Mouse (Mus musculus): ENCODE measurements around the gene Gtf3a. TPM values are rescaled to one million over a fixed set of nuclear protein-coding genes. Genes with fewer than 3 reads are reported as not detected.
"Not testable (repeated sequence)": the region's sequence is repeated elsewhere in the genome, so short reads cannot be mapped to it uniquely, and the experiment has no call there.

Gene Gtf3a
- 10 to 100 TPM; 26.4 to 27.9 TPM for total RNA-seq (2021)
- long read RNA-seq, experiment 1, transcript Gtf3a-204 (9 exons, 1,298 nt), result major isoform, 44 of 48 reads
- long read RNA-seq, experiment 1, partial matches to known transcripts, result 1 of 48 reads
- long read RNA-seq, experiment 1, other reads (novel, unspliced or antisense), result 3 of 48 reads
- long read RNA-seq, experiment 2, transcript Gtf3a-204 (9 exons, 1,298 nt), result major isoform, 31 of 37 reads
- long read RNA-seq, experiment 2, partial matches to known transcripts, result 0 of 37 reads
- long read RNA-seq, experiment 2, other reads (novel, unspliced or antisense), result 4 of 37 reads

DNA sequence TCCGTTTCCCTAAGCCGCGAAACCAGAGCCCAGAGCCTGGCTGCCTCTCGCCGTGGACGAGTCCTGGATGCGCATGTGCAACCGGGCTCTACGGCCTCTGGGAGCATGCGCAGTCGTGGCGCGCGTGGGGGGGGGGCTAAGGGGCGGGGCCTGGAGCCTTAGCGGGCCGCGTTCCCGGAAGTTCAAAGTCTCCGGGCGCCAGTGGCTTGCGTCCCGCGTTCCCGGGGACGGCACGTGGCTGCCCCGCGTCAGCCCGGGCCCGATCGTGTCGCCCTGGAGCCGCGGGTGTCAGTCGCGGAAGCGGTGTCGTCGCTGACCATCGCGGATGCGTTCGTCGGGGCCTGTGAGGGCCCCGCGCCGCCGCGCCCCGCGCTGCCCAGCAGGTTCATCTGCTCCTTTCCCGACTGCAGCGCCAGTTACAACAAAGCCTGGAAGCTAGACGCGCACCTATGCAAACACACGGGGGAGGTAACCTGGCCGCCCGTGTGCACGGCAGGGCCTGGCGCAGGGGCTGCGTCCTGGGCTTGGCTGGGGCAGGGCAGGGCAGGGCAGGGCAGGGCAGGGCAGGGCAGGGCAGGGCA, at the start of gene Gtf3a:
Gene Gtf3a, plus strand, starts transcription at position 150 of the 581 bp plus-strand sequence.
- peak; percentile 74 for DNase-seq (ENCODE audit: low spot score)

DNA sequence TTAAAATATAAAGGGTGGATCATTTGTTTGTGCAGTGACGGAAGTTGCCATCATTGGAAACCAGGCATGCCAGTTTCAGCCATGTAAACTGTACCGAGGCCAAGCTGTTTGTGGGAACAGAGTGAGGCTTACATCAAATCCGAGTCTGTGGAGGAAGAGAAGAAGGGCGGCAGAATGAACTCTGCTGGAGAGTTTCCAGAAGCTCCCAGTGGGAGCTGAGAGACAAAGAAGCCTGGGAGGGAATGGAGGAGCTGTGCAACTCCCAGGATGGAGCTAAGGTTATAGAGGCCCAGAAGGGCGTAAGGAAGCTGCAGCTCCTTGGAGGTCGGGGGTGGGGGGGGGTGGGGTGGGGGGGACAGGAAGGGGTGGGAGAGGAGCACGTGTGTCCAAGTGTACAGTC, 48.1 kb upstream of the Gtf3a start:
- peak; percentile 12 for DNase-seq (ENCODE audit: low spot score)

DNA sequence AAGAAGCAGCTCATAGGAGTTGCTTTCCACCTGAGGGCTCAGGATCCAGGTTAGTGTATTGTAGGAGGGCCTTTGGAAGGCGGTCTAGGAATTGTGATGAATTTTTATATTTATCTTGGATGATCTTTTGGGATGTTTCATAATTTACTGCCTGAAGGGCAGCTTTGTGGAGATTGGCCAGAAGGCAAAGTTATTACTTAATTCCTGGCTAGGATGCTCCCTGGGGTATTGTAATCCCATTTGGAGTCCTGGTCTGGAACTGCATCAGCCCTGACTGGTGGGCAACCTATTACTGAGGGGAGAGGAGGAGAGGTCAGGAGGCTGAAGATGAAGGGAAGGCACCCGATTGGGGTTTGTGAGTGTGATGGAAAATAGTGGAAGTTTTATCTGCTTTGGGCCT, 47.0 kb upstream of the Gtf3a start:
- no peak for DNase-seq (ENCODE audit: low spot score)

DNA sequence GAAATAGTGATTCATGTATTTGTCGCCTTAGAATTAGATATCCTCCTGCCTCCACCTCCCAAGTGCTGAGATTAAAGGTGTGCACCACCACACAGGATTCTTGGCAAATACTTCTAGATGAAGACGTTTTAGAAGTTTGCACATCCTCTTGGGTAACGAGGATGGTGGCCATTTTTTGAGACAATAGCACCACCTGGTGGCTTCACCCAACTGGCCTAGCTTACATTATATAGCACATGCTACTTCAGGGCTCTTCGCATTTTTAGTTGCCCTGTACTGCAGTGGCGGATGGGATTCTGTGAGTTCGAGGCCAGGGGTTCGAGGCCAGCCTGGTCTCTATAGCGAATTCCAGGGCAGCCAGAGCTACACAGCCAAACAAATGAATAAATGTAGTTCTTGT, 44.1 kb upstream of the Gtf3a start:
- DNase-seq (ENCODE audit: low spot score), result peak; percentile 63

DNA sequence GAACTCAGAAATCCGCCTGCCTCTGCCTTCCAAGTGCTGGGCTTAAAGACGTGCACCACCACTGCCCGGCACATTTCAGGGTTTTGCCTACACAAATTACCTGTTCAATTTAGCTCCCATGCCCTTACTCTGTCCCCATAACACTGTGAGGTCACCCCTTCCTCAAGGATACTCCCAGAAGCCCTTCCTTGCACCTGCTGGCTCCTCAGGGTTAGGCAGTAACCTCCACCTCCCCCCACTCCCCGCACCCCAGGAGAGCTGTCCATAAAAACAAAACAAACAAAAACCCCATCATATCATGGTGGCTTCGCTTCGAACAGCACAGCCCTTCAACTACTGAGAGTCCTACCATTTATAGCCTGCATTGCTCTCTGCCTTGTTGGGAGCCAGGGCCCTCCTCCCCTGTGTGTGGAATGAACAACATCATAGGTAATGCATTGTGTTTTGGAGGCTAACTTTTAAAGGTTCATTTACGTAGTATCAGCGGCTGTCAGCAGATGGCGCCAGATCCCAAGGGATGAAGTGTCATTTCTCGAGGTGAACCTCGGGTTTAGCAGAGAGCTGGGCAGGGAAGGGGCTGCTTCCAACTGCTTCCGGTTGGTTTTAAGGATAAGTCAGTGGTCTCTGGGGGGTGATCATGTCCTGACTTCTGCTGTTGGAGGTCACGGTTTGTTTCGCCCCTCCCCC, 42.8 kb upstream of the Gtf3a start:
- peak; percentile 59 for DNase-seq (ENCODE audit: low spot score)

DNA sequence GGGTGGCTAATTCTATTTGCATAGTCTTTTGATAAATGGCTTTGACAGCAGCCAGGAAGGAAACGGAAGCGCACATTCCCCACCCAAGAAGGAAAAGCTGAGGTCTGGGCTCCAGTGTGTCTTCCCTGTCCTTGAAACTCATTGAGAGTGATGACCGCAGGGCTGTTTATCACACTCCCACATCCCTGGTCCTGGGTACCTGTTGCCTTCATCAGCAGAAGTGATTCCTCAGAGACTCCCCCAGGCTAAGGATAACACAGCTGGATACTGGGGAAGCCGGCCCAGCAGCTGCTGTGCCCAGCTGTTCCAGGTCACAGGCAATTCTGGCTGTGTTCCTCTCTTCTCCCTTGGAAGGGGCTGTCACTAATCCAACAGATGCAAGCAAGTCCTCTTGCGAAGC, 40.9 kb upstream of the Gtf3a start:
- DNase-seq (ENCODE audit: low spot score), result no peak

DNA sequence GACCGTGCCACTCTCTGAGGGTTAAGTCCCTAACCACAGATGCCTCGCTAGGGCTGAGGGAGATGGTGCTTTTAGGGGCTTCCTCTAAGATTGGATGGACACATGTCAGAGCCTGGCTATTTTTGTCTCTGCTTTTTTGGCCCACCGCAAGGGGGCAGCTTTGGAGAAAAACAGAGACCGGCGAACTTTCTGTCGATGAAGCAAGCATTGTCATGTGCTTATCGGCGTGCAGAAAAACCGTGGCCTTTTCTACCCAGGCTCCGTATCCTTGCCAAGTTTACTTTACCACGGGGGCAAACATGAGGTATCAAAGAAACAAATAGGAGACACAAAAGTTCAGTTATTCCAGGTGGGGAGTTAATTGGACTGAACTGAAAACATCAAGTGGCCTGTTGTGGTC, 39.8 kb upstream of the Gtf3a start:
- no peak for DNase-seq (ENCODE audit: low spot score)

DNA sequence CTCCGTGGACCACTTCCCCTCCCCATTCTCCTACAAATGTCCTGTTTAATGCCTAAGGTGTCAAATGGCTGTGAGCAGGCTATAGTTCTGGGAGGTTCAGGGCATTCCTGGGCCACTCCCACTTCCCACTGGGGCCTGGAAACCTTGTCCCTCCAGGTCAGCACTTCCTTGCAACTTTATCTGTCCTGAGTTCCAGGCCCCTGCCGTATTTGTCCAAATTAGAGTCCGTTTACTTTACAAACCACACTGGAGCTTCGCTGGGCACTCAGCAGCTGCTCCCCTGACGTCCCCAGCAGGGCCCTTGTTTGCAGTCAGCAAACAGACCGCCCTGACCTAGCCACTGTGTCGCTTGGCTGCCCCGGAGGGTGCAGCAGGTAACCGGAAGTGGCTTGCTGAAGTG, 36.3 kb upstream of the Gtf3a start:
- no peak for DNase-seq (ENCODE audit: low spot score)

DNA sequence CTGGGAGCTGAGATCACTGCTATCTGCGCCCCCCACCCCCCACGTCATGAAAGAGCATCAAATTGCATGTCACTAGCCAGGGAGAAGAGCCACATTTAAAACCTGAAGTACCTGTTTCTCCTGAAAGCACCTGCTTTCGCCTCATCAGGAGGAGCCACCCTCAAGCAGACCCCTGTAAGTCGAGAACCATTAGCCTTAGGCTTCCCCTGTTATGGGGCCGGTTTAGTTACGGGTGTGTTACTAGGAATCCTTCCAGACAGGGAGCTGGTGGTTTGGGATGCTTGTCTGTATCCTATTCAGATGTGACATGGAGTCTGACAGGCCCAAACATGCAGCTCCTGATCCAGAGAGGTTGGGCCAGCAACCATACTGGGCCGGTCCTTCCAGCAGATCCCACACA, 35.1 kb upstream of the Gtf3a start:
- DNase-seq (ENCODE audit: low spot score), result no peak

DNA sequence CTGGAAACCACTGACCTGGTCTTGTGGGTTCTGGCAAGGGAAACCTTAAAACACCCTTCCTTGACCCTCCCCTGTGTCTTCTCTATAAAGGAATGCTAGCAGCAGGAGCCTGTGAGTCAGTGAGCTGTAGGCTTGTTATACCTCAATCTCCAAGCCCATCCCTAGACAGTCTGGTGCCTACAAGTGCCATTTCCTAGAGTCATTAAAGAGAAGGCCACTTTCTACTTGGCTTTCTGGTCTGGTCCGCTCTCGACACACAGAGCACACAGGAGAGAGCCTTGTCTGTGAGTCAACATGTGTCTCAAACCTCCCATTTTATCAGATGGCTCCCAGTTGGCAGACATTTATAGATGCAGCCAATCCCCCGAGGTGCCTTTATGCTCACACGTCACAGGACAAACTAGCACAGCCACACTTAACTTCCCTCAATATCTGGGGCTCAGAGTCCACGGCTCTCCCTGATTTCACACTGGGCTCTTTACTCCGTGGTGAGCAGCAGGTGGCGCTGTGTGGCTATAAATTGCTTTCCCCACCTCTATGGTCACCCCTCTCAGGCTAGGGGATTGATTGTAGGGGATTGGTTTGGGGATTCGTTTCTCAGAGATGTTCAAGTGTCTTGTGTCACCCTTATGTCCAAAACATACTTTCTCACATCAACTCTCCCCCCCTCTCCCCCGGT, 34.2 kb upstream of the Gtf3a start:
- peak; percentile 33 for DNase-seq (ENCODE audit: low spot score)

DNA sequence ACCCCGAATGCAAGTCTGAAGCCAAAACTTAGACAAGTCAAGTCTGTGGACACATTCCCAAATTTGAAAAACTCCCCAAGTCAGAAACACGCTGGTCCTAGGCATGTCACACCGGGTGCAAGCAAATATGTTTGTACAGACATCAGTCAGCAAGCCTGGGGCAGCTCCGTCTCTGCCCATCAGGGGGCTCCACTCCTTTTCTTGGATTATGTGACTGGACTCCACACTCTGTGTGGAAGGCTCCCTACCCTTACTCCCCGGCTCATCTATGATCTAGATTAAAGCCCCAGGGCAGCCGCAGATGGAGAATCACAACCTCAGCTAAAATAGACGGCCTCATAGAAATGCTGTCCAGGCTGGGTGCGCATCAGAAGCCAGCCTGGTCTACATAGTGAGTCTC, 32.2 kb upstream of the Gtf3a start:
- no peak for DNase-seq (ENCODE audit: low spot score)

DNA sequence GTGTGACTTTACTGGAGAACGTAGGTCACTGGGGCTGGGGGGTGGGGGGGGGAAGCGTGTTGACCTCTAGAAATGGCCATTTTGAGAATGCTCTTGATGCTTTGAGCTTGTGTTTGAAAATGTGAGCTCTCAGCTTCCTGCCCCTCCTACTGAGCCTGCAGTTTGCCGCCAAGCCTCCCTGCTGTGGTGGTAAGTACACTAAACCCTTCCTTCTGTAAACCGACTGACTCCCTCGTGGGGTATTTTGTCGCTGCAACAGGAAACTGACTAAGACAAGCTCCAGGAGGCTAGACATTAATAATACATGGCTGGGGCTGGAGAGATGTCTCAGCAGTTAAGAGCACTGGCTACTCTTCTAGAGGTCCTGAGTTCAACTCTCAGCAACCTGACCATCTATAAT, 31.7 kb upstream of the Gtf3a start:
- DNase-seq (ENCODE audit: low spot score), result no peak

DNA sequence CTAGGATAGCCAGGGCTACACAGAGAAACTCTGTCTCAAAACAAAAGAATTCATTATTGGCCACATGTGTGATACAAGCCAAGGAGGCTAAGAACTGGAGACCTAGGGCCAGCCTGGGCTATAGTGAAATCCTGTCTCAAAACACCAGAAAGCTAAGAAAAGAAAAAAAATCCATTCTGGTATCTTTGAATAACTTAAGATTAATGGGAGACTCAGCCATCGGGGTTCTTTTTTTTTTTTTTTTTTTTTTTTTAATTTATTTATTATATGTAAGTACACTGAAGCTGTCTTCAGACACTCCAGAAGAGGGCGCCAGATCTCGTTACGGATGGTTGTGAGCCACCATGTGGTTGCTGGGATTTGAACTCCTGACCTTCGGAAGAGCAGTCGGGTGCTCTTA, 31.1 kb upstream of the Gtf3a start:
- not testable (repeated sequence) for DNase-seq (ENCODE audit: low spot score)

DNA sequence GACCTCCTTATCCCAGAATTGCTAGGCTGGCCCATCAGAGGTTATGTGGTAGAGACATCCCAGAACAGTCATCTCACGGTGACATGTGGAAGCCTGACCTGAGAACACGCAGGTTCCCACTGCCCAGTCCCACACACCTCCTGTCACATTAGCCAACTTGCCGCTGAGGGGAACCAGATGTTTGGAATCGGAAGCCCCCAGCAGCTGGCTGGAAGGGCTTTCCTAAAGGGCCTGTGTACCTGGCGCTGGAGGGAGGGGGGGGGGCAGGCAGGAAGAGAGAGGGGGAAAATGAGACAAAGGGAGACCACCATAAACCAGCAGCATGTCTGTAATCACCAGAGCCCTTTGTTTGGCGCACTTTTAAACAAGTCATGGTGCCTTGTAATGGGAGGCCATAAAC, 28.6 kb upstream of the Gtf3a start:
- DNase-seq (ENCODE audit: low spot score), result no peak

DNA sequence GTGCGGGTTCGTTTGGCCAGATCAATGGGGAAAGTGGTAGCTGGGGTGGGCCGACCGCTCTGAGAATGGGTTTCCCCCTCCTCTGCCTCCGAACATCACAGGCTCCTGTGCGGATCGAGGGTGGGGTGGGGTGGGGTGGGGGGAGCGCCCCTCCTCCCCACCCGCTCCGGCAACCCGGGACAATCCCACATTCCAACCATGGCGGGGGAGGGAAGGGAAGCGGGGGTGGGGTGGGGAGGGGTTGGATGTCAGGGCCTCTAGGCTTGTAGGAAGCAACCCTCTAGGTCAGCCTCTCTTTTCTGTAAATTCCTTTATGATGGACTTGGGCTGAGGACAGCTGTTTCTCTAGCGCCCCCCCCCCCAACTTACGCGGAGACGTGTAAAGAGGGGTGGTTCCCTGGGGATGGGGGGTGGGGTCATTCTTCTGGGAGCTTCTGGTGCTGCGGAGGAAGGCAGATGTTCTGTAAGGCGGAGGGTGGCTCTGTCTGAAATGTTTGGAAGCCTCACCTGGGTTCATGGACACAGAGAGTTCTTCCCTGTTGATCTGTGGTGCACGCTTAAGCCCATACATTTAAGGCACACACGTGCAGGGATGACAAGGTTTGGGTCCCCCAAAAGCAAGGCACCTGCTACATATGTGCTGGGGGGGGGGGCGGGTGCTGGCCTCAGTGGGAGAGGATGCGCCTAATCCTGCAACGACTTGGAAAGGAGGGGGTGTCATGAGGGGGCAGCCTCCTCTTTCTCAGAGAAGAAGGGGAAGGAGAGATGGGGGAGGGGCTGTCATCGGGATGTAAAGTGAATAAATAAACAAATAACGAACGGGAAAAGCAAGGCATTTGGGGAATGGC, 27.9 kb upstream of the Gtf3a start:
- DNase-seq (ENCODE audit: low spot score), result no peak

DNA sequence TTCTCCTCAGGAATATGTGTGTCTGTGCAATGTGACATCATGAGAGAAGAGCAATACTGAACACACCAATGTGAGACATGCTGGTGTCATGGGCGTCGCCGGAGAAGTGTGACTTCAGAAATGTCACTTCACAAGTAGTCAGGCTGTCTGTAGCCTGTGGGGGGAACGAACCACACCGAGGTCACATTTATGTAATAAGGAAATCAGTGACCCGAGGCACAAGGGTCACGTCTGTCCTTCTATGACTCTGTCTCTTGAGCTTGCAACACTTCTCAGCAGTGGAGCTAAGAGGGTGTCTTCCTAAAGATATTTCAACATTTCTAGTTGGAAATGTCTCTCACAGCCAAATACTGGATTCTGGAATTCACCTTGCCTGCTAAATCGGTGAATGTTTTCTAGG, 27.2 kb upstream of the Gtf3a start:
- DNase-seq (ENCODE audit: low spot score), result no peak

DNA sequence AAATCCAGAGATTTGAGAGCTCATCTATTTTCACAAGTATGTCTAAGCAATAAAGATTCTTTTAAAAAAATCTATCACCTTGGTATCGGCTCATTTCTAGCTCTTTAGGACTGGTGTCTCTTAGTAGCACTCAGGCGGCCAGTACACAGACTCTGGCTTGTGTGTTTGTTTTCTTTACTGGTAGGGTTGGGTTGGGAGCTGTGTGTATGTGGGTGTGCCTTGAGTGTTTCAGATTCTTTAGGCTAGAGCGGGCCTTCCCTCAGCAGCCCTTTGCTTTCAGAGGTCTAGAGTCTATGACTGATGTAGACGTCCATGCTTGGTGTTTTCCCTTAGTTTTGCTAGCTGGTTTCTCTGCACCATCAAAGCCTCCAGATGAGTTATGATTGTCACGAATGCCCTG, 24.9 kb upstream of the Gtf3a start:
- no peak for DNase-seq (ENCODE audit: low spot score)

DNA sequence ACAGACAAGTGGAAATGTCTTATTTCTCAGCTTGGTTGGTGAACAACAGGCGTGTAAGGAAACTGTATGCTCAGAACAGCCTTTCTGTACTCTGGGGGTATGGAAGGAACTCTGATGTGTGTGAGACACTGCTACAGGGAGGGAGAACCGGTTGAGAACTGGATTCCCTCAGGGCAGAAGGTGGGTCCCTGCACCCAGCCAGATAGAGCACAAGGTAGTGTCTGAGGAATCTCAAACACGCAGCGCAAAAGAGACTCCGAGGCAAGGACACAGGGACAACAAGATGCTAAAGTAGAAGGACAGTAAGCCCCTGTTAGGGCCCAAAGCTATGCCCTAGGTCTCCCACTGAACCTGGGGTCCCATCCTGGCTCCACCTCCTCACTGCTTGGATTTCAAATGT, 21.8 kb upstream of the Gtf3a start:
- DNase-seq (ENCODE audit: low spot score), result no peak

DNA sequence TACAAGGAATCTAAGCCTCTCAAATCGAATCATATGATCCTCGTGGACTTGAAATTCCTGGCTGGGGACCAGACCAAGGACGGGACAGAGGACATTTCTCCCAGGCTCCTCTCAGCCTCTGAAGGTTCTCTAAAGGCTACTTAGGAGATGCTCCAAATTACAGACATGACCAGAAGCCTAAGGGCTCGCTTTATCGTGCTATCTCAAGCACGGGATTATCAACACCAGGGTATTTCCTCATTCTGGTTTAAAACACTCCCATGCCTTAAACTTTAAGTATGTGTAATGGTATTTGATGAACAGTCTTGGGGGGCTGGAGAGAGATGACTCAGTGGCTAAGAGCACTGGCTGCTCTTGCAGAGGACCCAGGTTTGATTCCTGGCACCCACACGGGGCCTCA, 17.0 kb upstream of the Gtf3a start:
- DNase-seq (ENCODE audit: low spot score), result no peak

DNA sequence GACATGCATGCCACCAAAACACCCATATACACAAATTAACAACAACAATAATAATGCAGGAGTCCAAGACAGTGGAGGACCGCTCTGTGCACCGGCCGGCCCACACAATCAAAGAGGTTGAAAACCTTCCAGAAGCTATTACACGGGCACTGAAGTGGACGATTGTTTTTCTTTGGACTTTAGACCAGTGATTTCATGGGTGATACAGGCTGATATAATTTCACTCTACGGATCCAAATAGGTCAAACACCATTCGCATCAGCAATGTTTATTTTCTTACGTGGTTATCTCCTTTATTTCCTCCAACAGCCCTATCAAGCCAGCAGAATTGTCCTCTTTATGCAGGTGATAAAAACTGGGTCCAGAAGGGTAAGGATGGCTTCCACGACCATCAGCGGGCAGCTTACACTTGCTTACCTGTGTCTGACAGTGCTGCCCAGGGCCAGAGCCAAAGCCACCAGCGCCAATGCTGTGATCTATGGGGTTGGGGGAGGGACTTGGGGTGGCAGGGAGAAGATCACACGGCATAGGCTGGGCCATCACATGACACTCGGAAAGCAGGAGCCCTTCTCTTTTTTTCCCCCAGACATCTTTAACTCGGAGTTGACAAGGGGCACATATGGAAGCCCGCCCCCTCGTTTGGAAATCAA, 16.4 kb upstream of the Gtf3a start:
- no peak for DNase-seq (ENCODE audit: low spot score)

DNA sequence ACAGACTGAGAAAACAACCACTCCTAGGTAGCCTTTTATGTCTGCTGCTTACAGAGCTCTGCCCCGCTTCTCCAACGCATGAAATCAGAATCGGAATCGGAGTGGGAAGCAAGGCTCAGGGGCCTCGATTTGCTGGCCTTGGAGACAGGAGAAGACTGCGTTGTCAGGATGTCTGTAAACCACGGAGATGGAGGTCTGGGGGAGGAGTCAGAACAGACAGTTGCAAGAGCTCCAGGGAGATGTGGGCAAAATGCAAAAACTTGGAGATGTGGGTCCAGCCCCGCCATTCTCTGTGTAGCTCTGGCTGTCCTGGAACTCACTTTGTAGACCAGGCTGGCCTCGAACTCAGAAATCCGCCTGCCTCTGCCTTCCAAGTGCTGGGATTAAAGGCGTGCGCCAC, 15.0 kb upstream of the Gtf3a start:
- DNase-seq (ENCODE audit: low spot score), result no peak

All from gastrocnemius, adult 18-20 months (tissue).